Mouse (Mus musculus) midbrain, embryonic 12.5 days (tissue): ENCODE measurements around the gene Pspc1. TPM values are rescaled to one million over a fixed set of nuclear protein-coding genes. Genes with fewer than 3 reads are reported as not detected.

ENCODE experiments used
- ATAC-seq: fragments of 200-750 bp; cut with Nextera tagmentation; 2 replicates; pipeline ENCODE4 v1.8.0; 2017; ENCODE audit warnings: low read depth, moderate TSS enrichment, moderate library complexity; ENCODE audit not compliant: low FRiP score
- H3K27ac ChIP-seq: fragments of 300-500 bp; sonication (generic); replicated peaks from 2 replicates; pipeline ENCODE4 v1.5.1; 2016; ENCODE audit warnings: mild to moderate bottlenecking
- H3K27me3 ChIP-seq: fragments of 300-500 bp; sonication (generic); 2 replicates; pipeline ENCODE4 v1.6.1; 2016; ENCODE audit warnings: mild to moderate bottlenecking
- H3K36me3 ChIP-seq: fragments of 300-500 bp; sonication (generic); 2 replicates; pipeline ENCODE4 v1.6.1; 2016
- H3K4me1 ChIP-seq: fragments of 300-500 bp; sonication (generic); 2 replicates; pipeline ENCODE4 v1.6.1; 2016
- H3K4me2 ChIP-seq: fragments of 300-500 bp; sonication (generic); replicated peaks from 2 replicates; pipeline ENCODE4 v1.6.1; 2016; ENCODE audit warnings: mild to moderate bottlenecking, moderate library complexity
- H3K4me3 ChIP-seq: fragments of 300-500 bp; sonication (generic); 2 replicates; pipeline ENCODE4 v1.5.1; 2016; ENCODE audit warnings: mild to moderate bottlenecking
- H3K9ac ChIP-seq: fragments of 300-500 bp; sonication (generic); replicated peaks from 2 replicates; pipeline ENCODE4 v1.6.1; 2016; ENCODE audit warnings: mild to moderate bottlenecking, moderate library complexity
- H3K9me3 ChIP-seq: fragments of 300-500 bp; sonication (generic); 2 replicates; pipeline ENCODE4 v1.6.1; 2016; ENCODE audit warnings: mild to moderate bottlenecking
- WGBS: fragments of 180-500 bp; shearing (Covaris S2); methylation state at CpG from one replicate; pipeline ENCODE4 v1.1.7; 2016; 5-methylcytosine and 5-hydroxymethylcytosine counted together
- polyA plus RNA-seq: library from polyadenylated mRNA; unstranded; fragments of >200 nt; fragmentation: Nextera tagmentation; extraction: Ambion mirVana; gene quantifications from 2 replicates; pipeline ENCODE4 v1.2.1, GENCODE M21; 2016

Gene Pspc1
- polyA plus RNA-seq, 1 experiment from 2014 or later: 56.0 TPM

GRCm38 (mm10) chr14:56689766-56690165, 88.3 kb downstream of the Pspc1 start:
- Histone ChIP-seq H3K9ac (no peak overlapping the region), H3K4me3 (no peak overlapping the region), H3K27ac (no peak overlapping the region), H3K9me3 (no peaks in the 10 kb centered on the region), H3K27me3 (no peaks in the 10 kb centered on the region), H3K4me1 (no peaks in the 10 kb centered on the region), H3K4me2 (no peak overlapping the region), H3K36me3 (peaks cover 87% of the 10 kb centered on the region)
- no peak for ATAC-seq
- WGBS: 88% methylated on average over 1 of the region's 1 CpGs

- Histone ChIP-seq H3K4me2 (no peak overlapping the region), H3K4me3 (no peak overlapping the region), H3K9ac (no peak overlapping the region), H3K27me3 (no peaks in the 10 kb centered on the region), H3K36me3 (peaks cover 87% of the 10 kb centered on the region), H3K9me3 (no peaks in the 10 kb centered on the region), H3K4me1 (no peaks in the 10 kb centered on the region), H3K27ac (no peak overlapping the region)
- WGBS: 97% methylated on average over 1 of the region's 1 CpGs
- ATAC-seq: no peak
Observed at GRCm38 (mm10) chr14:56689116-56689515, 89.0 kb downstream of the Pspc1 start.

- H3K36me3 ChIP-seq: peaks cover 76% of the 10 kb centered on the region
- WGBS: 92% methylated on average over 1 of the region's 1 CpGs
- H3K9ac ChIP-seq: no peak overlapping the region
- no peaks in the 10 kb centered on the region for H3K27me3 ChIP-seq
- no peak for ATAC-seq
- H3K9me3 ChIP-seq: no peaks in the 10 kb centered on the region
- no peak overlapping the region for H3K4me3 ChIP-seq
- H3K27ac ChIP-seq: no peak overlapping the region
- no peak overlapping the region for H3K4me2 ChIP-seq
- no peaks in the 10 kb centered on the region for H3K4me1 ChIP-seq
Observed at GRCm38 (mm10) chr14:56685426-56685825, 92.7 kb downstream of the Pspc1 start.

Other genes starting within 250 kb of the Pspc1 start
- gene Cenpj, start 202.9 kb downstream of the Pspc1 start, polyA plus RNA-seq: 21.6 and 25.7 TPM in 2 replicates
- gene Parp4, start 202.7 kb downstream of the Pspc1 start, polyA plus RNA-seq: 1.6 and 1.8 TPM in 2 replicates
- 41.3 and 48.4 TPM in 2 replicates for gene Mphosph8, start 110.1 kb downstream of the Pspc1 start, polyA plus RNA-seq
- gene Zmym5, start 33.4 kb upstream of the Pspc1 start, polyA plus RNA-seq: 34.4 and 39.1 TPM in 2 replicates
- gene Zmym2, start 108.3 kb upstream of the Pspc1 start, polyA plus RNA-seq: 84.0 and 94.9 TPM in 2 replicates